Mouse (Mus musculus) hindbrain, embryonic 15.5 days (tissue): ENCODE data around the gene Thnsl2. TPM values are rescaled to one million over a fixed set of nuclear protein-coding genes. Genes with fewer than 3 reads are reported as not detected.

Experiments
- ATAC-seq: fragments of 200-750 bp; cut with Nextera tagmentation; 2 replicates; pipeline ENCODE4 v1.8.0; 2017; ENCODE audit warnings: low read depth, moderate number of reproducible peaks, moderate TSS enrichment; ENCODE audit not compliant: low FRiP score
- H3K27ac ChIP-seq: fragments of 300-500 bp; sonication (generic); replicated peaks from 2 replicates; pipeline ENCODE4 v1.5.1; 2015; ENCODE audit warnings: mild to moderate bottlenecking, inconsistent platforms
- H3K27me3 ChIP-seq: fragments of 300-500 bp; sonication (generic); 2 replicates; pipeline ENCODE4 v1.6.1; 2015; ENCODE audit warnings: control low read depth, inconsistent platforms
- H3K36me3 ChIP-seq: fragments of 300-500 bp; sonication (generic); 2 replicates; pipeline ENCODE4 v1.6.1; 2015; ENCODE audit warnings: control low read depth, inconsistent platforms
- H3K4me1 ChIP-seq: fragments of 300-500 bp; sonication (generic); replicated peaks from 2 replicates; pipeline ENCODE4 v1.6.1; 2015; ENCODE audit warnings: control low read depth, inconsistent platforms
- H3K4me2 ChIP-seq: fragments of 300-500 bp; sonication (generic); 2 replicates; pipeline ENCODE4 v1.6.1; 2015; ENCODE audit warnings: moderate library complexity, mild to moderate bottlenecking, inconsistent platforms
- H3K4me3 ChIP-seq: fragments of 300-500 bp; sonication (generic); 2 replicates; pipeline ENCODE4 v1.5.1; 2015; ENCODE audit warnings: mild to moderate bottlenecking, inconsistent platforms
- H3K9ac ChIP-seq: fragments of 300-500 bp; sonication (generic); 2 replicates; pipeline ENCODE4 v1.6.1; 2015; ENCODE audit warnings: inconsistent platforms
- H3K9me3 ChIP-seq: fragments of 300-500 bp; sonication (generic); 2 replicates; pipeline ENCODE4 v1.6.1; 2016; ENCODE audit warnings: control low read depth, inconsistent platforms
- WGBS: fragments of 180-500 bp; shearing (Covaris S2); methylation state at CpG from one replicate; pipeline ENCODE4 v1.1.7; 2015; 5-methylcytosine and 5-hydroxymethylcytosine counted together
- polyA plus RNA-seq: library from polyadenylated mRNA; unstranded; fragments of >200 nt; fragmentation: Nextera tagmentation; extraction: Ambion mirVana; gene quantifications from 2 replicates; pipeline ENCODE4 v1.2.1, GENCODE M21; 2015

Gene Thnsl2
- polyA plus RNA-seq, 1 experiment from 2014 or later = 4.5 TPM

DNA sequence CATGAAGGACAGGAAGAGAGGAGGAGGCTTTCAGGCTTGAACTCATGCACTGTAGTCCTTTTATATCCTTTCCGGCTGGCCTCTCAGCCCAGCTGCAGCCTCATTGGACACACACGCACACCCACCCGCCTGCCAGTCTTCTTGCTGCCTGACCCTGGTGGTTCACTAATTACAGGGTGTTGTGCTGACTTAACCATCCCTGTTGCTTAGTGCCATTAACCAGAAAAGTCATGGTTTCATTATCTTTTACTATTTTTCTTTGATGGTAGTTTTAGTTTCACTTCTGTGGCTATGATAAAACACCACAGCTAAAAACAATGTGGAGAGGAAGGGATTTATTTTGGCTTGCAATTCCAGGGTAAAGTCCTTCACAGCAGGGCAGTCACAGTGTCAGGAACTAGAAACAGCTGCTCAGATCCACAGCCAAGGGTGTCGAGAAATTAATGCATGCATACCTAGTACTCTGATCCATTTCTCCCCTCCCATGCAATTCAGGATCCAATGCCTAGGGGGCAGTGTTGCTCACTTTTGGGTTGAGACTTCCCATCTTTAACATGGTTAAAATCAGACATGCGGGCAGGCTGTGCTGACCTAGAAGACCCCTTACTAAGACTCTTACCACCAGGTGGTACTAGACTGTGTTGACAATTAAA, 12.6 kb upstream of the Thnsl2 start:
- 79% methylated on average over 5 of the region's 5 CpGs for WGBS
- Histone ChIP-seq H3K9ac (no peak overlapping the region), H3K4me1 (no peaks in the 10 kb centered on the region), H3K36me3 (no peaks in the 10 kb centered on the region), H3K4me2 (no peak overlapping the region), H3K4me3 (no peak overlapping the region), H3K27ac (no peak overlapping the region), H3K27me3 (no peaks in the 10 kb centered on the region), H3K9me3 (no peaks in the 10 kb centered on the region; the same call in 1 of the 2 replicates)
- no peak for ATAC-seq

GRCm38 (mm10) chr6:71154861-71155260, 10.6 kb upstream of the Thnsl2 start:
- 78% methylated on average over 6 of the region's 6 CpGs for WGBS
- H3K4me1 ChIP-seq = no peaks in the 10 kb centered on the region
- no peaks in the 10 kb centered on the region; the same call in 1 of the 2 replicates for H3K9me3 ChIP-seq
- H3K4me2 ChIP-seq = no peak overlapping the region
- no peak overlapping the region for H3K27ac ChIP-seq
- no peak overlapping the region for H3K9ac ChIP-seq
- no peaks in the 10 kb centered on the region for H3K36me3 ChIP-seq
- no peaks in the 10 kb centered on the region for H3K27me3 ChIP-seq
- no peak overlapping the region for H3K4me3 ChIP-seq
- no peak for ATAC-seq

DNA sequence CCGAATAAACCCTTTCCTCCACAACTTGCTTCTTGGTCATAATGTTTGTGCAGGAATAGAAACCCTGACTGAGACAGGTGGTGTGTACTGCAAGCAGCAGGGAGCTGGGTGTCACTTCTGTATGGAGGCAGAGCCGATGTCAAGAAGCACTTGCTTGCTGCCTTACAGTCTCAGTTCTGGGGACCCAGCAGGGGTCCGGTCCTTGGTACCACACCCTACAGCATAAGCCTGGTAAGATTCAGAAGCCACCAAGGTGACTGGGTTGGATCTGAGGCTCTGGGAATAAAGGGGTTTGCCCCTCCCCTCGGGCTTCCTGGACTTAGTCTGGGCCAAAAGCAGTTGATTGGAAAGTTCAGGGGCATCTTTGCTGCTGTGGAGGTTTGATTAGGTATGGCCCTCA, 9.2 kb upstream of the Thnsl2 start:
- Histone ChIP-seq H3K27me3 (no peaks in the 10 kb centered on the region), H3K27ac (no peak overlapping the region), H3K36me3 (no peaks in the 10 kb centered on the region), H3K4me2 (no peak overlapping the region), H3K9me3 (no peaks in the 10 kb centered on the region; the same call in 1 of the 2 replicates), H3K9ac (no peak overlapping the region), H3K4me3 (no peak overlapping the region), H3K4me1 (no peaks in the 10 kb centered on the region)
- no peak for ATAC-seq
- WGBS = 88% methylated on average over 4 of the region's 4 CpGs

- H3K27me3 ChIP-seq = no peaks in the 10 kb centered on the region
- H3K36me3 ChIP-seq = no peaks in the 10 kb centered on the region
- 30% methylated on average over 10 of the region's 10 CpGs for WGBS
- H3K27ac ChIP-seq = no peak overlapping the region
- no peak overlapping the region for H3K4me2 ChIP-seq
- ATAC-seq = no peak
- no peak overlapping the region for H3K9ac ChIP-seq
- H3K9me3 ChIP-seq = no peaks in the 10 kb centered on the region; the same call in 1 of the 2 replicates
- no peaks in the 10 kb centered on the region for H3K4me1 ChIP-seq
- no peak overlapping the region for H3K4me3 ChIP-seq
Observed at GRCm38 (mm10) chr6:71151098-71151497, 6.9 kb upstream of the Thnsl2 start.

DNA sequence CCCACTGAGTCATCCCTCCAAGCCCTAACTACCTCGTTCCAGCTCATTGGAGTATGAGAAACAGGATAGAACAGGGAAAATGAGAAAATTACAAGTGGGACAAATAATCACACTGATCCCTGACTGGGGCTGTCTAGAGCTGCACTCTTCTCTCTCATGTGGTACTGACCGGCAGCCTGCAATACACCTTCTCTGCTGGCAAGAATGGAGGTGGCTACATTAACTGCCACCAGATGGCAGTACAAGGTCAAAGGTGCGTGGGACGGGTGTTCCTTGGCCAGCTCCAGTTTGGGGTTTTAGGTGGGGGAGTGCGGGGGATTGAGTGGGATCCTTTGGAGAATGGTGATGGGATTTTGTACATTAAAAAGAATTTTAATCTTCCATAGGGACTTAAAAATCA, 5.3 kb upstream of the Thnsl2 start:
- Histone ChIP-seq H3K4me3 (no peak overlapping the region), H3K27me3 (no peaks in the 10 kb centered on the region), H3K36me3 (no peaks in the 10 kb centered on the region), H3K4me1 (no peaks in the 10 kb centered on the region), H3K9ac (no peak overlapping the region), H3K4me2 (no peak overlapping the region), H3K9me3 (no peaks in the 10 kb centered on the region), H3K27ac (no peak overlapping the region)
- ATAC-seq = peak; percentile 65
- WGBS = 21% methylated on average over 5 of the region's 5 CpGs

DNA sequence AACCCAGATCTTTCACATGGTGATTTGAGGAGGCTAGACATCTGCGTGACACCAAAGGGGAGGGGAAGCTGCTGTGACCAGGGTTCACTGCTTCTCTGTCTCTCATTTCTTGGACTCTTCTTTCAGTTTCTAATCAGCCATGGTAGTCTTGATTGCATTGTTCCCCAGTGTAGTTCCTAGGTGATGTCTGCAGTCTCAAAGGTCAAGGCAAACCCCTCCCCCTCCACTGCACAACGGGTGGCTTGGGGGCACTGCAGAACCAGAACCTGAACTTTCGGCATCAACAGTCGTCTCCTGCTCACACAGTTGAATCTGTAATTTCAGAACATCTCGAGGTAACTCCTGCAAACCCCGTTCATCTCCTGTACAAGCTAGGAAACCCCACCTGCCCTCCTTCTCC, 4.1 kb upstream of the Thnsl2 start:
- H3K9ac ChIP-seq = no peak overlapping the region
- H3K4me1 ChIP-seq = 0 out of 2 replicates have a peak, but pooled peaks cover 2% of the 10 kb centered on the region
- ATAC-seq = no peak
- no peak overlapping the region for H3K4me2 ChIP-seq
- no peak overlapping the region for H3K27ac ChIP-seq
- H3K27me3 ChIP-seq = no peaks in the 10 kb centered on the region
- H3K4me3 ChIP-seq = no peak overlapping the region
- H3K36me3 ChIP-seq = no peaks in the 10 kb centered on the region
- 72% methylated on average over 6 of the region's 6 CpGs for WGBS
- no peaks in the 10 kb centered on the region for H3K9me3 ChIP-seq

- Histone ChIP-seq H3K4me3 (no peak overlapping the region), H3K27ac (no peak overlapping the region), H3K4me2 (no peak overlapping the region), H3K36me3 (no peaks in the 10 kb centered on the region), H3K9ac (no peak overlapping the region), H3K27me3 (no peaks in the 10 kb centered on the region), H3K9me3 (no peaks in the 10 kb centered on the region), H3K4me1 (peaks cover 7% of the 10 kb centered on the region; the same call in 1 of the 2 replicates)
- ATAC-seq = no peak
- 71% methylated on average over 3 of the region's 3 CpGs for WGBS
Observed at GRCm38 (mm10) chr6:71145288-71145989, 1.2 kb upstream of the Thnsl2 start.

- no peaks in the 10 kb centered on the region for H3K9me3 ChIP-seq
- peak overlapping the region; percentile 71 for H3K9ac ChIP-seq
- H3K4me2 ChIP-seq = peak overlapping the region; percentile 86
- H3K4me3 ChIP-seq = peak overlapping the region; percentile 54
- H3K27ac ChIP-seq = peak overlapping the region; percentile 79
- H3K4me1 ChIP-seq = peaks cover 7% of the 10 kb centered on the region; the same call in 1 of the 2 replicates
- no peaks in the 10 kb centered on the region for H3K36me3 ChIP-seq
- H3K27me3 ChIP-seq = no peaks in the 10 kb centered on the region
- WGBS = 2% methylated on average over 19 of the region's 19 CpGs
- ATAC-seq = peak; percentile 4; the same call in 1 of the 2 replicates
Observed at GRCm38 (mm10) chr6:71143154-71143893, 915 bp downstream of the Thnsl2 start.

GRCm38 (mm10) chr6:71135031-71135430, 9.2 kb downstream of the Thnsl2 start:
- no peaks in the 10 kb centered on the region for H3K36me3 ChIP-seq
- no peak overlapping the region for H3K27ac ChIP-seq
- H3K27me3 ChIP-seq = no peaks in the 10 kb centered on the region
- no peaks in the 10 kb centered on the region for H3K4me1 ChIP-seq
- no peak for ATAC-seq
- H3K4me2 ChIP-seq = no peak overlapping the region
- H3K9ac ChIP-seq = no peak overlapping the region
- H3K4me3 ChIP-seq = no peak overlapping the region
- no peaks in the 10 kb centered on the region for H3K9me3 ChIP-seq
- 89% methylated on average over 3 of the region's 3 CpGs for WGBS

DNA sequence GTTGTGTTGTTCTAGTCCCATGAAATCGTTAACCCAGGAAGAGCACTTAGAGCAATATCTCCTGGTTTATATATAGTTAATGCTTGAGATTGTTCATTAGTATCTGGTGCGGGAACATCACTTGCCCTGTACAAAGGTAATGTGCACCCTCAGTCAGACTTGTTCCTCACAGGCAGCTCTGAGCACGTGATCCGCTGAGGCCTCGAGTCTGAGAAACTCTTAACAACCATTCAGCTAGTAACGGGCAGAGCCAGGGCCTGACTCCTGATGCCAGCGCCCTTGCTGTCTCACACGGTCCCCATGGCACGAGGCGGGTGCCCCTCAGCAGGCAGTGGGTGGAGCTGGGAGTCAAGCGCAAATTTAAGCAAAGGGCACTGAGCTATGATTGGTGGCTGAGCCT, 10.7 kb downstream of the Thnsl2 start:
- no peak overlapping the region for H3K9ac ChIP-seq
- WGBS = 79% methylated on average over 11 of the region's 11 CpGs
- ATAC-seq = no peak
- no peak overlapping the region for H3K27ac ChIP-seq
- H3K27me3 ChIP-seq = no peaks in the 10 kb centered on the region
- no peaks in the 10 kb centered on the region for H3K9me3 ChIP-seq
- no peaks in the 10 kb centered on the region for H3K36me3 ChIP-seq
- no peaks in the 10 kb centered on the region for H3K4me1 ChIP-seq
- H3K4me2 ChIP-seq = no peak overlapping the region
- no peak overlapping the region for H3K4me3 ChIP-seq

- Histone ChIP-seq H3K4me1 (no peaks in the 10 kb centered on the region), H3K4me2 (no peak overlapping the region), H3K4me3 (no peak overlapping the region), H3K27me3 (no peaks in the 10 kb centered on the region), H3K36me3 (no peaks in the 10 kb centered on the region), H3K27ac (no peak overlapping the region), H3K9me3 (no peaks in the 10 kb centered on the region), H3K9ac (no peak overlapping the region)
- no peak for ATAC-seq
Observed at GRCm38 (mm10) chr6:71131038-71131437, 13.2 kb downstream of the Thnsl2 start.

GRCm38 (mm10) chr6:71130269-71130668, 14.0 kb downstream of the Thnsl2 start:
- H3K4me2 ChIP-seq = no peak overlapping the region
- no peak overlapping the region for H3K4me3 ChIP-seq
- no peak for ATAC-seq
- no peak overlapping the region for H3K27ac ChIP-seq
- no peaks in the 10 kb centered on the region for H3K27me3 ChIP-seq
- H3K4me1 ChIP-seq = no peaks in the 10 kb centered on the region
- 89% methylated on average over 1 of the region's 1 CpGs for WGBS
- H3K9me3 ChIP-seq = no peaks in the 10 kb centered on the region
- H3K9ac ChIP-seq = no peak overlapping the region
- H3K36me3 ChIP-seq = no peaks in the 10 kb centered on the region
